Mouse (Mus musculus): ENCODE data around the gene Irf6. TPM values are rescaled to one million over a fixed set of nuclear protein-coding genes. Genes with fewer than 3 reads are reported as not detected.

Irf6 gene
- 2.6 and 2.8 TPM in 2 replicates for polyA plus RNA-seq (2016; fragmentation: Nextera tagmentation; extraction: Ambion mirVana)

DNA sequence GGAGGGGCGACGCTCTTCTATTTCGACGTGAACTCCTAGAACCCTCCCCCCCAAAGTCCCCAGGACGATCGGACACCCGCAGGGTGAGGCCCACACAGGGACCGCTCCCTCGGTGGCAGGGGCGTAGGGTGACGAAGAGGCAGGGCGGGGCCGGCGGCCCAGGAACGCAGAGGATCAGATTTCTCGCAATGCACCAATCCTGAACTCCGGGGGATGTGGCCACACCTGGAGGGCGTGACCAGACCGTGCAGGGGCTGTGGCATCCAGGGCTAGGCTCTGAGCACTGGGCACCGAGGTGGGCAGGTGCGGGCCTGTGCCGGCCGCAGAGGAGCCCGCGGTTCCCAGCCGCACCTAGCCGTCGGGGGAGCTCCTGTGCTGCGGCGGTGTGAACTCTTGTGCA, at the start of gene Irf6:
Gene Irf6 (plus strand): TSS at position 240 of the 400 bp plus-strand sequence.
- Histone ChIP-seq H3K27me3 (replicated peaks) (peaks cover 62% of the 10 kb centered on the region), H3K9ac (0 out of 2 replicates have a peak within 1 kb of the TSS, but pooled peaks have one; percentile 12), H3K9me3 (replicated peaks) (no peaks in the 10 kb centered on the region), H3K27ac (no peak within 1 kb of the TSS), H3K36me3 (no peaks in the 10 kb centered on the region), H3K4me1 (peaks cover 28% of the 10 kb centered on the region), H3K4me3 (peak within 1 kb of the TSS; percentile 41), H3K4me2 (peak within 1 kb of the TSS; percentile 62)
- 7% methylated on average over 30 of the region's 30 CpGs for WGBS (ENCODE audit: insufficient replicate concordance)
- ATAC-seq, result peak; percentile 83

DNA sequence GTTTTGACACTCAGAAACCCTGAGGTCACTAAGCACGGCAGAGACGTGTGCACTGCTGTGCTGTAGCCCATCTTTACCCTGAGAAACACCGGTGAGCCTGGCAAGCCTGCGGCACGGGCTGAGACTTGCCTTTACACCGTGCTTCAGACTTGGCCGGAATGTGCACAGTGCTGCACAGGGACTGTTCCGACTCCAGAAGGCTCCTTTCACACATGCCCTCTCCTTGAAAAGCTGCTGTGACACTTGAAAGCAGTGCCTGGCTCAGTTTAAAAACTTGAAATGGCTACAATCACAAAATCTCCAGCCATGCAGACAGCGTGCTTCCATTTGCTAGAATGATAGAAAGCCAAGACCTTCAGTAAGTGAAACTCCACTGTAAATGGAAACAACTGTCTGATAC, 40.8 kb upstream of the Irf6 start:
- H3K9me3 ChIP-seq (replicated peaks), result no peaks in the 10 kb centered on the region
- H3K27me3 ChIP-seq (replicated peaks), result no peaks in the 10 kb centered on the region
- H3K27ac ChIP-seq, result no peak overlapping the region
- H3K4me2 ChIP-seq, result no peak overlapping the region
- peaks cover 99% of the 10 kb centered on the region for H3K36me3 ChIP-seq
- H3K4me1 ChIP-seq, result no peaks in the 10 kb centered on the region
- 86% methylated on average over 9 of the region's 9 CpGs for WGBS (ENCODE audit: insufficient replicate concordance)
- H3K9ac ChIP-seq, result no peak overlapping the region
- H3K4me3 ChIP-seq, result no peak overlapping the region
- ATAC-seq, result no peak

DNA sequence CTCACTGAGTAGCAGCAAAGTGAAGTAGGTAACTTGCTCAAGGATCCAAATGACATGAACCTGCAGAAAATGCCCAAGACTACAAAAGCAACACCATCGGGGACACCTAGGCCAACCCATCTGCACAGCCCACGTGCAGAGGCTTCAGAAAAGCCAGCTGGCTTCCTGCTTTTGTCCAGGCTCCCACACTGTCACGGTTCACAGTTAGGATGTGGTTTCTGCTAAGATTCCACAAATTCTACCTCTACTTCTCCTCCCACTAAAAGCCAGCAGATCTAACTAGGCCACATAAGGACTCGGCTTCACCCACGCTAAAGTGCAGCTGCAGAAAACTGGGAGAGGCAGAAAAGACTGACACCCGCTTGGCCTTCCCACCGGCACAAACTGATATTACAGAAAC, 30.1 kb upstream of the Irf6 start:
- Histone ChIP-seq H3K4me3 (no peak overlapping the region), H3K27ac (no peak overlapping the region), H3K36me3 (peaks cover 95% of the 10 kb centered on the region), H3K4me2 (no peak overlapping the region), H3K4me1 (peaks cover 3% of the 10 kb centered on the region; the same call in 1 of the 2 replicates), H3K9ac (no peak overlapping the region), H3K27me3 (replicated peaks) (no peaks in the 10 kb centered on the region), H3K9me3 (replicated peaks) (no peaks in the 10 kb centered on the region)
- 80% methylated on average over 7 of the region's 7 CpGs for WGBS (ENCODE audit: insufficient replicate concordance)
- ATAC-seq, result no peak

DNA sequence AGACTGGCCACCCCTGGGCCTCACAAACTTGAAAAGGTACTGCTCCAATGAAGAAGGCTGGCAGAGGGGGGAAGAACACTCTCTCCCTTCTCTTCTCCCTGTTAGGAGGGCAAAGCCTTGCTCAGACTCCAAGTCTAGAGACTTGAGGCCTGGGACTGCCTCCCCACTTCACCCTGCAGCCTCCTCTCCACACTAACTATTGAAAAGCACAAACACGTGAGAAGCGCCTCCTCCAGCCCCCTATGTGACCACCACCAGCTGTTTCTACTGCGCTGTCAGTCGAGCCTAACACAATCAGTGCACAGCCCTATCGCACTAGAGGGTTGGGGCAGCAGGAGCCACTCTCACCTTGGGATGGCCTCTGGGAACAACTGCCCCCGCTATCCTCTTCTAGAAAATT, 29.6 kb upstream of the Irf6 start:
- ATAC-seq, result no peak
- Histone ChIP-seq H3K9ac (no peak overlapping the region), H3K4me2 (no peak overlapping the region), H3K36me3 (peaks cover 95% of the 10 kb centered on the region), H3K4me1 (peaks cover 8% of the 10 kb centered on the region; the same call in 1 of the 2 replicates), H3K27ac (no peak overlapping the region), H3K9me3 (replicated peaks) (no peaks in the 10 kb centered on the region), H3K27me3 (replicated peaks) (no peaks in the 10 kb centered on the region), H3K4me3 (no peak overlapping the region)
- 86% methylated on average over 6 of the region's 6 CpGs for WGBS (ENCODE audit: insufficient replicate concordance)

DNA sequence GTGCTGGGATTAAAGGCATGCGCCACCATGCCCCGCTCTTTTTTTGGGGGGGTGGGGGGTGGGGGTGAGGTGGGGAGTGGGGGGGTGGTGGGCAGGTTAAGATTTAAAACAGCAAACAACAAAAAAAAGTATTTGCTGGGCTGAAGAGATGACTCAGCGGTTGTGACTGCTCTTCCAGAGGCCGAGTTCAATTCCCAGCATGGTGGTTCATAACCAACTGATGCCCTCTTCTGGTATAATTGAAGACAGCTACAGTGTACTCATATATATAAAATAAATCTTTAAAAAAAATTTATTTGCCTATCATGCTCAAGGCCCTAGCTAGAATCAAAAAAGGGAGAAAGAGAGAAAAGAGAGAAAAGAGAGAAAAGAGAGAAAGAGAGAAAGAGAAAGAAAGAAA, 27.1 kb upstream of the Irf6 start:
- H3K9ac ChIP-seq, result no peak overlapping the region
- H3K9me3 ChIP-seq (replicated peaks), result no peaks in the 10 kb centered on the region
- ATAC-seq, result no peak
- H3K4me2 ChIP-seq, result no peak overlapping the region
- no peaks in the 10 kb centered on the region for H3K27me3 ChIP-seq (replicated peaks)
- WGBS (ENCODE audit: insufficient replicate concordance), result 78% methylated on average over 4 of the region's 4 CpGs
- no peak overlapping the region for H3K4me3 ChIP-seq
- peaks cover 21% of the 10 kb centered on the region for H3K4me1 ChIP-seq
- no peak overlapping the region for H3K27ac ChIP-seq
- peaks cover 70% of the 10 kb centered on the region for H3K36me3 ChIP-seq

DNA sequence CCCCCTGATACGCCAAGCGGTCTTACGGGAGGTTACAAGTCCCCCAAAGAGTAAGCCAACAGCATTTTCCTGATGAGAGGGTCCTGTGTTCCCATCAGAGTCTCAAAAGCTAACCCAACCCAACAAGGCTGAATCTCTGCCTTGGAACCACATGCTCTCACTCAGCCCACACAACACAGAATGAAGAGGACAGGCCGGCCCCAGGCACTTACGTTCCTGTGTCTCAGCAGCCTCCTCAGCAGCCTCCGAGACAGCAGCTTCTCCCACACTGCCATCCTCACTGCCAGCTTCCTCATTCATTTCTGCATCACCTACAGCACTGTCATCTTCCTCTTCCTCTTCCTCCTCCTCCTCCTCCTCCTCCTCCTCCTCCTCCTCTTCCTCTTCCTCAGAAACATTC, 24.9 kb upstream of the Irf6 start:
- peaks cover 23% of the 10 kb centered on the region for H3K4me1 ChIP-seq
- H3K4me2 ChIP-seq, result no peak overlapping the region
- 83% methylated on average over 6 of the region's 6 CpGs for WGBS (ENCODE audit: insufficient replicate concordance)
- H3K27ac ChIP-seq, result no peak overlapping the region
- no peaks in the 10 kb centered on the region for H3K9me3 ChIP-seq (replicated peaks)
- H3K36me3 ChIP-seq, result peaks cover 48% of the 10 kb centered on the region
- no peak for ATAC-seq
- no peak overlapping the region for H3K4me3 ChIP-seq
- no peak overlapping the region for H3K9ac ChIP-seq
- H3K27me3 ChIP-seq (replicated peaks), result no peaks in the 10 kb centered on the region

DNA sequence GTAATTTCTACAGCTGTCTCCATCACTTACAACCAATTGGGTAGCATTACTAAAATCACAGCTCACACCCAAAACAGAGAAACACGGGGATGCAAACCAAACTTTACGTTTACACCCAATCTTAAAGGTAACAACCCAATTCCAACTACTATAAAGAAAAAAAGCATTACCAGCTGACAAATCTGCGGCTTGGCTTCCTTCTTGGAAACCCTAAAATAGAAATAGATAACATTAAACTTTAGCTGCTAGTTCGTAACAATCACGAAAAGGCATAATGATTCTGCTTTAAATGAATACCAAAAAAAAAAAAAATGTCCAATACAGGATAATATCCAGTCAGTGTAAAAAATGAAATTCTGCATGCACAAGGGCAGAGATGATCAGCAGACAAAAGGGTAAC, 23.6 kb upstream of the Irf6 start:
- Histone ChIP-seq H3K27me3 (replicated peaks) (peaks cover 1% of the 10 kb centered on the region; the same call in 1 of the 2 replicates), H3K9me3 (replicated peaks) (no peaks in the 10 kb centered on the region), H3K4me2 (peak overlapping the region; percentile 86), H3K4me1 (peaks cover 23% of the 10 kb centered on the region), H3K4me3 (peak overlapping the region; percentile 99), H3K9ac (peak overlapping the region; percentile 90), H3K27ac (no peak overlapping the region), H3K36me3 (peaks cover 36% of the 10 kb centered on the region)
- WGBS (ENCODE audit: insufficient replicate concordance), result 9% methylated on average over 5 of the region's 5 CpGs
- no peak for ATAC-seq

DNA sequence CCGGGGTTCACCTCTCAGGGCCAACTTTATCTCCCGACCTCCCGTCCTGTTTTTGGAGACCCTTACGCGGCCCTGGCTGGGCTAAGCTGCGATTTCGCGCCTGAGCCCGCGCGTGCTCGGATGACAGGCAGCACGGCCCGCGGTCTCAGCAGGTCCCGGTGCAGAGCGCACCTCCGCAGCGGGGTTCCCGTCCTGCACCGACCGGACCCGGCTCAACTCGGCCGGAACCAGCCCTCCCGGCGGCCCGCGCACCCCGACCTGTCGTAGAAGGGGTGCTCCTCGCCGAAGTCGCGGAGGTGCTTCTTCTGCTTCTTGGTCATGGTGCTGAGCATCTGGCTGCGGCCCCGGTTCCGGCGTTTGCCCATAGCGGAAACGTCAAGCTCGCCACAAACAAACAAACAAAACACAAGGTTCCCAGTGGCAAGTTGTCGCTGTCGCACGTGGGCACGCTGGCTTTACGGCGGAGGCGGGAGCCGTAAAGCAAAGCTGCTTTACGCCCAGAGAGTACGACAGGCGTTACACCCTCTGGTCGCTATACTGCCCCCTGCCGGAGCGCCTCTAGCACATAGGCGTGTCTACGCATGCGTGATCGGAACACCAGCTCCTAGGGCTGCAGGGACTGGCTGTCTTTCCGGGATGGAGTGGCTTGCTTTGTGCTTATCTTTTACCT, 23.0 kb upstream of the Irf6 start, which contains the start of gene Diexf:
Gene Diexf (minus strand): TSS at position 487 of the 670 bp plus-strand sequence.
- H3K4me3 ChIP-seq, result peak within 1 kb of the TSS; percentile 99
- peaks cover 31% of the 10 kb centered on the region for H3K36me3 ChIP-seq
- H3K27me3 ChIP-seq (replicated peaks), result peaks cover 7% of the 10 kb centered on the region; the same call in 1 of the 2 replicates
- peak within 1 kb of the TSS; percentile 86 for H3K4me2 ChIP-seq
- peaks cover 23% of the 10 kb centered on the region for H3K4me1 ChIP-seq
- WGBS (ENCODE audit: insufficient replicate concordance), result under 1% methylated on average over 61 of the region's 61 CpGs
- peak within 1 kb of the TSS; percentile 73 for H3K27ac ChIP-seq
- H3K9me3 ChIP-seq (replicated peaks), result no peaks in the 10 kb centered on the region
- peak within 1 kb of the TSS; percentile 90 for H3K9ac ChIP-seq
- ATAC-seq, result peak; percentile 95

DNA sequence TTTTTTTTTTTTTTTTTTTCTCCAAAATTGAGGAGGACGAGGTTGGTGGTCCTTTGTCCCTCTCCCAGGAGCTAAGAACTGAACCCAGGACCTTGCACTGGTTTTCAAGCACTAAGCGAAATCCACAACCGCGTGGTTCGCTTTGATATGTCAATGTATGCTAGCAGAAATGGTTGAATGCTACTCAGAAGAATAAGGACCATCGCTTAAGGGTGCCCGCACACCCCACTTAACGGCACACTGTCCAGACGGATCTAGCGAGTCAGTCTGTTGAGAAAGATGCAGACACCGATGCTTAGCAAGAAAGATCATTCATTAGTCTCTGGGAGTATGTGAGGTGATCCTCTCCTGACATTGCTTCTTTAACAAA, 22.5 kb upstream of the Irf6 start:
- 28% methylated on average over 11 of the region's 11 CpGs for WGBS (ENCODE audit: insufficient replicate concordance)
- H3K27me3 ChIP-seq (replicated peaks), result peaks cover 7% of the 10 kb centered on the region; the same call in 1 of the 2 replicates
- peaks cover 27% of the 10 kb centered on the region for H3K36me3 ChIP-seq
- peak overlapping the region; percentile 99 for H3K4me3 ChIP-seq
- no peak overlapping the region; the same call in 1 of the 2 replicates for H3K9ac ChIP-seq
- H3K9me3 ChIP-seq (replicated peaks), result no peaks in the 10 kb centered on the region
- H3K4me2 ChIP-seq, result peak overlapping the region; percentile 86
- peak; percentile 40 for ATAC-seq
- H3K27ac ChIP-seq, result no peak overlapping the region
- peaks cover 23% of the 10 kb centered on the region for H3K4me1 ChIP-seq

DNA sequence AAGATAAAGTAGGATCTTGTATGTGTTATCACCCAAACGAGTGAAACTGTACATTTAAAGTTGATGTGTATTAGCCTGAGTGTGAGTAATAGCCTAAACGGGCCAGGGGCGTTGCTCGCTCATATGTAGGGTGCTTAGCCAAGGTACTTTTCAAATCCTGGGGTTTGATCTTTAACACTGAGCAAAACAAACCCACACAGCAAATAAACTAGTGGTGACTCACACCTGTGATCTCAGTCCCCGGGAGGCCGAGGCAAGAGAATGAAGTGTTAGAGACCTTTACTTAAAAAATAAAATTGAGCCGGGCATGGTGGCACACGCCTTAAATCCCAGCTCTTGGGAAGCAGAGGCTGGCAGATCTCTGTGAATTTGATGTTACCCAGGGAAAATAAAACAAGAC, 22.1 kb upstream of the Irf6 start:
- Histone ChIP-seq H3K9ac (no peak overlapping the region), H3K4me3 (peak overlapping the region; percentile 99), H3K4me1 (peaks cover 23% of the 10 kb centered on the region), H3K27me3 (replicated peaks) (peaks cover 7% of the 10 kb centered on the region; the same call in 1 of the 2 replicates), H3K9me3 (replicated peaks) (no peaks in the 10 kb centered on the region), H3K27ac (no peak overlapping the region), H3K4me2 (peak overlapping the region; percentile 86), H3K36me3 (peaks cover 23% of the 10 kb centered on the region)
- 77% methylated on average over 8 of the region's 8 CpGs for WGBS (ENCODE audit: insufficient replicate concordance)
- no peak for ATAC-seq

DNA sequence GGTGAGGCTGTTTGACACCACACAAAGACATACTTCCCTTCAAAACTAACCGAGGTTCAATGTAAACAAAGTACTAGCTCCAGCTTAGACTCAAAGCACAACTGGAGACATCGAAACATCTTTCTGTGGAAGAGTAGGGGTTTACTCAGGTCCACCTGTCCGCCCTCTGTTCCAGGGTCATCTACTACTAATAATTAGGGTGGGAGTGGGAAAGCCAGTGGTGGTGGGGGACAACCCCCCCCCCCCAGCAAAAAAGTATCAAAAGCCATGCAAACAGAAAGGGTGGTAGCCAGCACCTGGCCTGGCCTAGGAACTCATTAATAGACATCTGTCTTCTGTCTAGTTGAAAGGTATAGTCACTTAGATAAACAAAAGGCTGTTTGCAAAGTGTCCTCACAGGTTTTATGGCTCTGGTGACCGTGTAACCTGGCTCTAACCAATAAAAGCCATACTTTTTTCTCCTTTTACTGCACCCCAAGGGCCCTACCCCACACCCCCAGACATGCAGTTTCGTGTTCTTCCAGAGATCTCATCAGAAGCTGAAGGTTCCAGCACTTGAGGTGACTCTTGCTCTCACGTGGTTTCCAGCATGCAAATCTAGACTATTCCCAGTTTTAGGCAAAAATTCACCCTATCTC, 21.5 kb upstream of the Irf6 start:
- WGBS (ENCODE audit: insufficient replicate concordance), result 66% methylated on average over 6 of the region's 6 CpGs
- Histone ChIP-seq H3K4me3 (no peak overlapping the region), H3K9ac (no peak overlapping the region), H3K4me2 (no peak overlapping the region), H3K27me3 (replicated peaks) (peaks cover 7% of the 10 kb centered on the region; the same call in 1 of the 2 replicates), H3K9me3 (replicated peaks) (no peaks in the 10 kb centered on the region), H3K4me1 (peaks cover 23% of the 10 kb centered on the region), H3K27ac (no peak overlapping the region), H3K36me3 (peaks cover 19% of the 10 kb centered on the region)
- no peak for ATAC-seq

DNA sequence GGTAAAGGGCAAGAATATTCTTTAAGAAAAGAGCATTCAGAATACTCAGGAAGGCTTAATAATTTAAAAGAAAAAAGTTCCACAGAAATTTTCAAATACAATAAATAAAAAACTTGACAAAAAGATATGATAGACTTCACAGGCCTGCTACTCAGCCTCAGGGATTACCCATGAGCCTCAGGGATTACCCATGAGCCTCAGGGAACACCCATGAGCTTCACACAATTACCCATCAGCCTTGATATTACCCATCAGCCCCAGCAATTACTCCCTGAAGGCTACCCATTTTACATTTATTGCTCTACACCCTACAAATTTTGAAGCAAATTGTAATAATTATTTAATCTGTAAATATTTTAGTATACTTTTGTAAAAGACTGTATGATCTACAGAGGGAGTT, 20.5 kb upstream of the Irf6 start:
- Histone ChIP-seq H3K4me2 (no peak overlapping the region), H3K9ac (no peak overlapping the region), H3K4me1 (peaks cover 23% of the 10 kb centered on the region), H3K9me3 (replicated peaks) (no peaks in the 10 kb centered on the region), H3K27ac (no peak overlapping the region), H3K27me3 (replicated peaks) (peaks cover 10% of the 10 kb centered on the region; the same call in 1 of the 2 replicates), H3K36me3 (peaks cover 9% of the 10 kb centered on the region), H3K4me3 (no peak overlapping the region)
- ATAC-seq, result no peak
